Mouse (Mus musculus): ENCODE data around the gene Klhl21.

DNA sequence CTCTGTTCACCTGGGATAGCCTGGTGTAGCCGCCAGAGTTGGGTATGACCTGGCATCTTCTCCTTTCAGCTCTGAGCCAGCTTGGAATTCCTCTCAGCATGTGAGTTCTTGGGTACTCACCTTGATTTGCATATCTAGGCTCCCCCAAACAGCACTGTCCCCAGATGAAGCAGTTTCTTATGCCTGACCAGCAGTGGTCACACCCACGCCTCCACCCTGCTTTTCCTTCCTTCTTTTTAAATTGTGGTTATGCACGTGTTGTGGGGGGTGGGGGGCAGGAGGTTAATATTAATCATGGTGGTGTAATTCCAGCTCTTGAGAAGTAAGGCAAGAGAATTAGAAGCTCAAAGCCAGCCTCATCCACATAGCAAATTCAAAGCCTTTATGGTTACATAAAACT is 45.8 kb upstream of the Klhl21 start:
- TF ChIP-seq POLR2A (IDR thresholded peaks at IDR 0.05; ENCODE audit: borderline replicate concordance, low read depth, low read length) = no peak
- no peak for TF ChIP-seq CTCF (IDR thresholded peaks at IDR 0.05; ENCODE audit: low read depth, low read length)

Data from bone marrow macrophage, adult 2 months (primary cell).